ENCODE assay signal across 11 mouse cellular contexts in the genomic region with DNA sequence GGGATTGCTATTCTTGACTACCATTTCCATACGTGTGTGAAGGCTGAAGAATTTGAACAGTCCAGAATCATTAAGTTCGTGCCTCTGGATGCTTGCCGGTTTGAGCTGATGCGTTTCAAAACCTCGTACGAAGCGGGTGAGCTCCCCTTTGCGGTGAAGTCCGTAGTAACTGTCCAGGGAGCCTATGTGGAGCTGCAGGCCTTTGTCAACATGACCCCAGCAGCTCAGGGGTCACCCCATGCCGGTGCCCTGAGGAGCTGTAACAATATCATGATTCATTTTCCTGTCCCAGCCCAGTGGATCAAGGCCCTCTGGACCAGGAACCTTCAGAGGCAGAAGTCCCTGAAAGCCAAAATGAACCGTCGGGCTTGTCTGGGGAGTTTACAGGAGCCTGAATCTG. TPM values are rescaled to one million over a fixed set of nuclear protein-coding genes. Genes with fewer than 3 reads are reported as not detected.
DNase-seq lines count a peak whose midpoint lies in the region; ATAC-seq lines count a peak whose summit lies in the region.
"Had no signal": no experiment of that assay in that cellular context is flagged by ENCODE, and none has a peak within 500 bp of the region (broad histone marks: within the 10 kb centered on the region; RNA-seq: fewer than 3 reads in every experiment).

No protein-coding gene starts in this region.

- 0 out of 2 replicates have a peak overlapping the region, but pooled peaks have one; percentile 20 for H3K9ac ChIP-seq in kidney, embryonic 16.5 days (replicated peaks; ENCODE audit: low read length)
- no peak overlapping the region for H3K9ac ChIP-seq in kidney, embryonic 15.5 days
- H3K9ac ChIP-seq: limb, embryonic 15.5 days had no signal

- H3K9me3 ChIP-seq in kidney, embryonic 16.5 days (ENCODE audit: low read length) = no peaks in the 10 kb centered on the region
- no peaks in the 10 kb centered on the region for H3K9me3 ChIP-seq in kidney, embryonic 15.5 days (replicated peaks)
- H3K9me3 ChIP-seq: limb, embryonic 15.5 days had no signal

- 30% methylated on average over 12 of the region's 12 CpGs for WGBS in kidney, embryonic 16.5 days
- 34% methylated on average over 12 of the region's 12 CpGs for WGBS in kidney, embryonic 15.5 days

- peak; percentile 57 to 83 for DNase-seq in adrenal gland, adult (ENCODE audit: inconsistent age in 2 of 2, low spot score in 1 of 2)
- DNase-seq in adrenal gland, postnatal 4 days (ENCODE audit: low spot score in 2 of 2) = no peak
- peak; percentile 57 for DNase-seq in adrenal gland, adult 8-10 months
- peak; percentile 22 for DNase-seq in kidney, postnatal 14 days
- no peak for DNase-seq in B cell, adult 2 months
- no peak for DNase-seq in cerebellum, adult 9-10 months
- DNase-seq: cerebellum, adult 11 months had no signal

- peak; percentile 25; the same call in 1 of the 2 replicates for ATAC-seq in kidney, embryonic 16.5 days (ENCODE audit: low FRiP score, low TSS enrichment)
- no peak for ATAC-seq in kidney, embryonic 15.5 days (replicated peaks; ENCODE audit: low FRiP score)

- H3K36me3 ChIP-seq in kidney, embryonic 16.5 days (ENCODE audit: insufficient read depth, low read length) = peaks cover 23% of the 10 kb centered on the region
- H3K36me3 ChIP-seq in kidney, embryonic 15.5 days = peaks cover 23% of the 10 kb centered on the region

- H3K4me2 ChIP-seq in kidney, embryonic 16.5 days (replicated peaks; ENCODE audit: low read depth, low read length) = no peak overlapping the region
- H3K4me2 ChIP-seq in kidney, embryonic 15.5 days = no peak overlapping the region
- H3K4me2 ChIP-seq: limb, embryonic 15.5 days had no signal

- no peak overlapping the region for H3K27ac ChIP-seq in kidney, embryonic 16.5 days (ENCODE audit: low read length)
- H3K27ac ChIP-seq in kidney, embryonic 15.5 days = no peak overlapping the region
- H3K27ac ChIP-seq: limb, embryonic 15.5 days had no signal

- no peaks in the 10 kb centered on the region for H3K27me3 ChIP-seq in kidney, embryonic 16.5 days (ENCODE audit: insufficient read depth, low read length)
- H3K27me3 ChIP-seq in kidney, embryonic 15.5 days = no peaks in the 10 kb centered on the region
- H3K27me3 ChIP-seq: limb, embryonic 15.5 days had no signal

- H3K4me3 ChIP-seq in kidney, embryonic 16.5 days (ENCODE audit: low read length) = no peak overlapping the region
- H3K4me3 ChIP-seq in kidney, embryonic 15.5 days (replicated peaks) = no peak overlapping the region
- H3K4me3 ChIP-seq: limb, embryonic 15.5 days had no signal

- peaks cover 4% of the 10 kb centered on the region for H3K4me1 ChIP-seq in kidney, embryonic 16.5 days (ENCODE audit: insufficient read depth, low read length)
- peaks cover 14% of the 10 kb centered on the region for H3K4me1 ChIP-seq in kidney, embryonic 15.5 days

RNA-seq across cellular contexts. Expression of a gene that starts 31.9 kb away (rescaled TPM):
- total RNA-seq in adrenal gland, postnatal 4 days (2021) = not detected
- polyA plus RNA-seq in kidney, embryonic 16.5 days (2015; fragmentation: Nextera tagmentation; extraction: Ambion mirVana) = 0.10 TPM in 1 of 2 replicates, not detected in the other
- polyA plus RNA-seq in kidney, embryonic 15.5 days (2015; fragmentation: Nextera tagmentation; extraction: Ambion mirVana) = not detected in 2 replicates
- not detected for total RNA-seq in adrenal gland, adult 8-10 months (2022)
- polyA plus RNA-seq: limb, embryonic 15.5 days; spleen, adult 2 months had no signal

RNA-seq across cellular contexts. Expression of a gene that starts 39.1 kb away (rescaled TPM):
- total RNA-seq in adrenal gland, postnatal 4 days (2021) = 10 to 100 TPM; 41.9 to 44.3 TPM
- polyA plus RNA-seq in kidney, embryonic 16.5 days (2015; fragmentation: Nextera tagmentation; extraction: Ambion mirVana) = 6.3 and 9.3 TPM in 2 replicates
- polyA plus RNA-seq in kidney, embryonic 15.5 days (2015; fragmentation: Nextera tagmentation; extraction: Ambion mirVana) = 7.7 and 8.0 TPM in 2 replicates
- total RNA-seq in adrenal gland, adult 8-10 months (2022) = 10 to 100 TPM; 32.2 to 49.3 (median 41.6) TPM

Comparison
In these comparisons a context has a peak if more than half of its experiments do, and no peak if none do; other contexts are left out.
1. DNase-seq: peak in adrenal gland, adult (2 of 2), adrenal gland, adult 8-10 months (single experiment) and kidney, postnatal 14 days (single experiment); none in adrenal gland, postnatal 4 days (0 of 2), B cell, adult 2 months (0 of 2) and cerebellum, adult 9-10 months (single experiment).